In the genomic region with DNA sequence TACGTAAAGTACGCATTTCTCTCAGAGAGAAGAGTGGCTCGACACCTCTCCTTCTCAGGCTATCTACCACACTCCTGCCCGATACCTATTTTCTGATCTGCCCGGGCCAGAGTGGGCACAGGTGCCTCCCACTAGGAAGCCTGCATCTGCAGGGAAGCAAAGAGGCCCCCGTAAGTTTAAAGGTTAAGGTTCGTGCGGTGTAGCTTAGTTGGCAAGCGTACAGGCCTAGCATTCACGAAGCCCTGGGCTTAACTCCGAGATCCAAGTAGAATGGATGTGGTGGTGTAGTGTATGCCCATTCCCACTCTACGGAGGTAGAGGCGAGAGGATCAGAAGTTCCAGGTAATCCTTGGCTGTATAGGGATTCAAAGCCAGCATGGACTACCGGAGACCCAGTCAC, we compare ENCODE assay signal across 4 mouse cellular contexts.
"Had no signal": no experiment of that assay in that cellular context is flagged by ENCODE, and none has a peak within 500 bp of the region (broad histone marks: within the 10 kb centered on the region; RNA-seq: fewer than 3 reads in every experiment).

No protein-coding gene starts in this region.

- H3K9me3 ChIP-seq: limb, embryonic 15.5 days; liver, embryonic 12.5 days; midbrain, embryonic 12.5 days had no signal

- H3K36me3 ChIP-seq: limb, embryonic 15.5 days; liver, embryonic 12.5 days; midbrain, embryonic 12.5 days had no signal

- H3K27me3 ChIP-seq: limb, embryonic 15.5 days; liver, embryonic 12.5 days; midbrain, embryonic 12.5 days had no signal

- H3K4me1 ChIP-seq: liver, embryonic 12.5 days had no signal

- H3K4me2 ChIP-seq: limb, embryonic 15.5 days; liver, embryonic 12.5 days; lung, embryonic 14.5 days; midbrain, embryonic 12.5 days had no signal

- ATAC-seq: liver, embryonic 12.5 days had no signal

- H3K9ac ChIP-seq: limb, embryonic 15.5 days; liver, embryonic 12.5 days; lung, embryonic 14.5 days; midbrain, embryonic 12.5 days had no signal

- H3K27ac ChIP-seq: limb, embryonic 15.5 days; liver, embryonic 12.5 days had no signal

- H3K4me3 ChIP-seq: limb, embryonic 15.5 days; liver, embryonic 12.5 days; midbrain, embryonic 12.5 days had no signal
